Mouse (Mus musculus) MEL (cell line): ENCODE measurements at regions not wholly inside any gene's neighbourhood (a gene's known extent, or its start where the extent isn't known, plus 50 kb on each side); places are given as distances from the start of the nearest gene placed in this dataset.

Experiments used
- CHD2 ChIP-seq: IDR thresholded peaks from 2 replicates; pipeline ENCODE4 v1.6.1; 2011; ENCODE audit warnings: low read length, improper control_type of control experiment
- CTCF ChIP-seq, 3 experiments: IDR thresholded peaks in 2 of 3; conservative IDR thresholded peaks in 1 of 3; 2 replicates each; pipeline ENCODE4 v1.5.1; 2011 to 2012; ENCODE audit warnings: low read length in 3 of 3, low read depth in 2 of 3, mild to moderate bottlenecking in 2 of 3, improper control_type of control experiment in 1 of 3, inconsistent platforms in 1 of 3, mixed read lengths in 1 of 3, moderate library complexity in 1 of 3; ENCODE audit not compliant: control insufficient read depth in 1 of 3, insufficient read depth in 1 of 3, poor library complexity in 1 of 3, severe bottlenecking in 1 of 3
- EP300 ChIP-seq, 2 experiments: IDR thresholded peaks; 2 replicates each; pipeline ENCODE4 v1.6.1; 2011; ENCODE audit warnings: improper control_type of control experiment in 2 of 2, low read length in 2 of 2, low read depth in 1 of 2, mild to moderate bottlenecking in 1 of 2
- GATA1 ChIP-seq: IDR thresholded peaks from 2 replicates; pipeline ENCODE4 v1.6.1; 2011; ENCODE audit warnings: low read depth, low read length, improper control_type of control experiment
- HCFC1 ChIP-seq: IDR thresholded peaks from 2 replicates; pipeline ENCODE4 v1.6.1; 2012; ENCODE audit warnings: low read depth, mild to moderate bottlenecking, inconsistent platforms, low read length, improper control_type of control experiment, moderate library complexity
- MAZ ChIP-seq: IDR thresholded peaks from 2 replicates; pipeline ENCODE4 v1.6.1; 2012; ENCODE audit warnings: low read depth, mild to moderate bottlenecking, inconsistent platforms, low read length, improper control_type of control experiment
- NELFE ChIP-seq: IDR thresholded peaks from 2 replicates; pipeline ENCODE4 v1.6.1; 2011; ENCODE audit warnings: low read depth, low read length, improper control_type of control experiment
- POLR2A ChIP-seq, 2 experiments: IDR thresholded peaks; 2 replicates each; pipeline ENCODE4 v1.6.1; 2011 to 2012; ENCODE audit warnings: low read length in 2 of 2, mild to moderate bottlenecking in 2 of 2, control low read depth in 1 of 2, improper control_type of control experiment in 1 of 2, low read depth in 1 of 2, moderate library complexity in 1 of 2; ENCODE audit not compliant: control insufficient read depth in 1 of 2, insufficient read depth in 1 of 2, poor library complexity in 1 of 2
- SIN3A ChIP-seq: IDR thresholded peaks from 2 replicates; pipeline ENCODE4 v1.6.1; 2012; ENCODE audit warnings: low read length, improper control_type of control experiment, inconsistent platforms
- TBP ChIP-seq: IDR thresholded peaks from 2 replicates; pipeline ENCODE4 v1.8.0; 2011; ENCODE audit warnings: low read depth, low read length, improper control_type of control experiment
- TCF12 ChIP-seq: IDR thresholded peaks from 2 replicates; pipeline ENCODE4 v1.6.1; 2014; ENCODE audit warnings: low read depth, mild to moderate bottlenecking, inconsistent platforms, low read length, improper control_type of control experiment, moderate library complexity
- ZKSCAN1 ChIP-seq: IDR thresholded peaks from 2 replicates; pipeline ENCODE4 v1.6.1; 2012; ENCODE audit warnings: low read depth, mild to moderate bottlenecking, inconsistent platforms, low read length, improper control_type of control experiment, moderate library complexity
- ZNF384 ChIP-seq: IDR thresholded peaks from 2 replicates; pipeline ENCODE4 v1.6.1; 2012; ENCODE audit warnings: low read depth, mild to moderate bottlenecking, inconsistent platforms, low read length, improper control_type of control experiment

DNA sequence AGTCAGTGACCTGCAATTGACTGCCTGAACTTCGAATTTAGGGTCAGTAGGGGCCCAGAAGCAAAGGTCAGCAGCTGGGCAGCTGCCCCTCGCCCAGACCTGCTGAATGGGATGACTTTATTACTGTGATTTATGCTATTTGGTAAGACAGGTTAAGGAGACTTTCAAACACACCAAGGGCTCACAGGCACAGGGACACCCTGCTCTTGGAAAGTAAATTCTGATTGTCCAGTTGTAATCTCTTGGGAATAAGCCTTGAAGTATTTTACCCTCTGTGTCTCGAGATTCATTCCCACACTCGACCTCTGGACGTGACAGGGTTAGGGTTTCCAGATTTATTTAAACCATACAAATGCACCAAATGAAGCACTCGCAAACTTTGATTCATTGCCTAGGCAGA is 672.4 kb upstream of the Nr2f1 start:
- no peak for TF ChIP-seq CTCF (IDR thresholded peaks at IDR 0.05 in 2 of 3, conservative IDR thresholded peaks at IDR 0.05 in 1 of 3; ENCODE audit: control insufficient read depth in 1 of 3, insufficient read depth in 1 of 3, low read depth in 2 of 3, low read length in 3 of 3, poor library complexity in 1 of 3, severe bottlenecking in 1 of 3)
- no peak for TF ChIP-seq POLR2A (IDR thresholded peaks at IDR 0.05; ENCODE audit: control insufficient read depth in 1 of 2, insufficient read depth in 1 of 2, low read depth in 1 of 2, low read length in 2 of 2, poor library complexity in 1 of 2)
- no peak for TF ChIP-seq MAZ
- no peak for TF ChIP-seq GATA1
- TF ChIP-seq CHD2: no peak
- no peak for TF ChIP-seq NELFE
- no peak for TF ChIP-seq SIN3A
- TF ChIP-seq HCFC1: no peak
- no peak for TF ChIP-seq EP300 (IDR thresholded peaks at IDR 0.05; ENCODE audit: low read depth in 1 of 2, low read length in 2 of 2)
- TF ChIP-seq TBP: no peak
- no peak for TF ChIP-seq ZKSCAN1
- TF ChIP-seq ZNF384: no peak
- no peak for TF ChIP-seq TCF12
